Mouse (Mus musculus): ENCODE results near the gene Lima1.

- no peak for TF ChIP-seq POLR2A (IDR thresholded peaks at IDR 0.05; ENCODE audit: borderline replicate concordance, extremely low read depth, low read depth, low read length)
- TF ChIP-seq CTCF (IDR thresholded peaks at IDR 0.05; ENCODE audit: insufficient read depth, low read length), result no peak
Observed at GRCm38 (mm10) chr15:99839165-99839840, 36.0 kb downstream of the Lima1 start.
